In the genomic region with DNA sequence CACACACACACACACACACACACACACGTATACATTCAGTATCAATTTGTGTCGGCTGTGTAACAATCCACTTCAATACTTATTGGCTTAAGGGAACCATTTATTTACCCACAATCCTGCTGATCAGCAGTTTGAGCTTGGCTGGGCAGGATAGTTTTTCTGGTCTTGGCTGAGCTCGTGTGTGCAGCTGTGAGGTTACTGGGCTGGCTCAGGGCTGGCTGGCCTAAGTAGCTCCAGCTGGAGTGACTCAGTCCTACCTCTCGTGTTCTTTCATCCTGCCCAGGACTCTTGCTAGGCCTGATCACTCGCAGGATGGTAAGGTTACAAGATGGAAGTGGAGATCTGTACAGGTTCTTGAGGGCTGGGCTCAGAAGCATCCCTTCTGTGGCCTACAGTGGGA, we compare ENCODE assay signal across 10 mouse cellular contexts.
DNase-seq lines count a peak whose midpoint lies in the region; ATAC-seq and TF ChIP-seq lines count a peak whose summit lies in the region.
"Had no signal": no experiment of that assay in that cellular context is flagged by ENCODE, and none has a peak within 500 bp of the region (broad histone marks: within the 10 kb centered on the region; RNA-seq: fewer than 3 reads in every experiment).

No protein-coding gene starts in this region.

- H3K27me3 ChIP-seq in intestine, postnatal 0 days (replicated peaks; ENCODE audit: control insufficient read depth, insufficient read depth, low read length): no peaks in the 10 kb centered on the region
- H3K27me3 ChIP-seq: liver, embryonic 12.5 days had no signal

- no peaks in the 10 kb centered on the region; the same call in 1 of the 2 replicates for H3K4me1 ChIP-seq in lung, adult 2 months (ENCODE audit: control insufficient read depth, insufficient read depth, low read length)
- H3K4me1 ChIP-seq in intestine, postnatal 0 days (replicated peaks; ENCODE audit: control insufficient read depth, insufficient read depth, low read length): no peaks in the 10 kb centered on the region
- H3K4me1 ChIP-seq: liver, embryonic 12.5 days had no signal

- TF ChIP-seq CTCF in lung, adult 2 months (IDR thresholded peaks at IDR 0.05; ENCODE audit: insufficient read depth, low read length): no peak
- TF ChIP-seq CTCF in intestine, postnatal 0 days (IDR thresholded peaks at IDR 0.05; ENCODE audit: low read depth): no peak

- H3K27ac ChIP-seq in intestine, postnatal 0 days (ENCODE audit: low read depth, low read length): no peak overlapping the region
- H3K27ac ChIP-seq: liver, embryonic 12.5 days had no signal

- TF ChIP-seq POLR2A in lung, adult 2 months (IDR thresholded peaks at IDR 0.05; ENCODE audit: borderline replicate concordance, extremely low read depth, low read depth, low read length): no peak

- H3K4me3 ChIP-seq in lung, adult 2 months (replicated peaks; ENCODE audit: extremely low read depth, low read depth, low read length): no peak overlapping the region
- H3K4me3 ChIP-seq in intestine, postnatal 0 days (ENCODE audit: low read depth, low read length): no peak overlapping the region
- H3K4me3 ChIP-seq: liver, embryonic 12.5 days had no signal

- WGBS in lung, adult 2 months: 58% methylated on average over 5 of the region's 5 CpGs
- WGBS in intestine, postnatal 0 days: 58% methylated on average over 5 of the region's 5 CpGs

- H3K4me2 ChIP-seq in intestine, postnatal 0 days (replicated peaks; ENCODE audit: low read depth): no peak overlapping the region
- H3K4me2 ChIP-seq: liver, embryonic 12.5 days had no signal

- intact Hi-C loops in heart, postnatal 14 days (cut with DNase I): no loop called here

- DNase-seq in lung, adult 18-20 months: peak; percentile 6 to 21
- DNase-seq in lung, adult 2 months: no peak
- DNase-seq in forelimb bud, embryonic 11.5 days (ENCODE audit: low read depth, low spot score): peak; percentile 39
- DNase-seq in heart, postnatal 14 days: peak; percentile 23 to 40
- DNase-seq in retina, embryonic 14.5 days (ENCODE audit: low spot score): peak; percentile 5
- no peak for DNase-seq in thymus, postnatal 0 days (ENCODE audit: low spot score)
- DNase-seq: spleen, adult 18-20 months; thymus, postnatal 36 days had no signal

- no peak for ATAC-seq in intestine, postnatal 0 days
- ATAC-seq: liver, embryonic 12.5 days had no signal

- no peaks in the 10 kb centered on the region for H3K36me3 ChIP-seq in intestine, postnatal 0 days (ENCODE audit: control insufficient read depth, insufficient read depth)
- H3K36me3 ChIP-seq: liver, embryonic 12.5 days had no signal

- H3K9me3 ChIP-seq in intestine, postnatal 0 days (ENCODE audit: control insufficient read depth): no peaks in the 10 kb centered on the region
- H3K9me3 ChIP-seq: liver, embryonic 12.5 days had no signal

- H3K9ac ChIP-seq in intestine, postnatal 0 days (ENCODE audit: low read depth, low read length): no peak overlapping the region
- H3K9ac ChIP-seq: liver, embryonic 12.5 days had no signal

Comparison
In these comparisons a context has a peak if more than half of its experiments do, and no peak if none do; other contexts are left out.
1. DNase-seq: peak in lung, adult 18-20 months (2 of 2), forelimb bud, embryonic 11.5 days (single experiment), heart, postnatal 14 days (2 of 2) and retina, embryonic 14.5 days (single experiment); none in lung, adult 2 months (single experiment) and thymus, postnatal 0 days (single experiment).